Comparison of ENCODE assay signal across 8 mouse cellular contexts in the genomic region with DNA sequence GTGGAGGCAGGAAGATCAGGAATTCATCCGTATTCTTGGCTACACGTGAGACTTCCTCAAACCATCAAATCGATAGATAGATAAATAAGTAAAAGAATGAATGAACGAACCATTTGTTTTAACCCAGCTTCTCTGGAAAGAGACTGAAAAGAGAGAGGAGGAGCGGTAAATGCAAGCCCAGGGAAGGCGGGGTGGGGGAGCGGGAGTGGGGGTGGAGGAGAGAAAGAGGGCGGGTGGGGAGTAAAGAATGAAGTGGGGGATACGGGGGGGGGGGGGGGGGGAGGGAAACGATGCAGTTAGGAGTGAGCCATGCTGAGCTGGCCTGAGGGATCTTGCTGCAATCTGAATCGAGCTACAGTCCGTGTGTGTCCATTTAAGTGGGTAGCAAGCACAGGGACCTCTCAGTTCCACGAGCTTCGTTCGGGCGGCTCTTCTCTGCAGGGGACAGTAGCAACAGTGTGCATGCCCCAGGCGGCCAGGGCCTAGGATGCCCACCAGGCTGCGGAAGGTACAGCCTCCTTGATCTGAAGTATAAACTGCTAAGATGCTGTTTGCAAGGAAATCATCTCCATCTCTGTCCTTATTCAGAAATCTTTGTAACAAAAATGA. TPM values are rescaled to one million over a fixed set of nuclear protein-coding genes. Genes with fewer than 3 reads are reported as not detected.
A peak's percentile ranks its signal among the peaks of the same experiment; 100 is the strongest.
DNase-seq lines count a peak whose midpoint lies in the region; ATAC-seq lines count a peak whose summit lies in the region.

No protein-coding gene starts in this region.

- DNase-seq in kidney, postnatal 10 days, result peak; percentile 22
- DNase-seq in kidney, postnatal 25 days, result no peak
- DNase-seq in frontal cortex, postnatal 25 days (ENCODE audit: low spot score in 2 of 2), result no peak
- DNase-seq in kidney, adult 18-20 months, result no peak
- DNase-seq in left cerebral cortex, adult 18-20 months (ENCODE audit: low spot score in 2 of 2), result no peak

- no peaks in the 10 kb centered on the region for H3K27me3 ChIP-seq in embryonic facial prominence, embryonic 12.5 days
- H3K27me3 ChIP-seq in intestine, embryonic 15.5 days (replicated peaks), result no peaks in the 10 kb centered on the region
- no peaks in the 10 kb centered on the region for H3K27me3 ChIP-seq in neural tube, embryonic 13.5 days

- H3K9me3 ChIP-seq in embryonic facial prominence, embryonic 12.5 days, result no peaks in the 10 kb centered on the region
- no peaks in the 10 kb centered on the region for H3K9me3 ChIP-seq in intestine, embryonic 15.5 days
- no peaks in the 10 kb centered on the region for H3K9me3 ChIP-seq in neural tube, embryonic 13.5 days

- 2% methylated on average over 15 of the region's 18 CpGs for WGBS in embryonic facial prominence, embryonic 12.5 days
- 6% methylated on average over 15 of the region's 18 CpGs for WGBS in intestine, embryonic 15.5 days
- WGBS in neural tube, embryonic 13.5 days, result 2% methylated on average over 18 of the region's 18 CpGs

- no peak overlapping the region for H3K27ac ChIP-seq in embryonic facial prominence, embryonic 12.5 days
- no peak overlapping the region for H3K27ac ChIP-seq in intestine, embryonic 15.5 days
- no peak overlapping the region for H3K27ac ChIP-seq in neural tube, embryonic 13.5 days (replicated peaks)

- H3K9ac ChIP-seq in embryonic facial prominence, embryonic 12.5 days, result peak overlapping the region; percentile 33; the same call in 1 of the 2 replicates
- H3K9ac ChIP-seq in intestine, embryonic 15.5 days, result no peak overlapping the region
- peak overlapping the region; percentile 60 for H3K9ac ChIP-seq in neural tube, embryonic 13.5 days

- peaks cover 23% of the 10 kb centered on the region for H3K4me1 ChIP-seq in embryonic facial prominence, embryonic 12.5 days
- no peaks in the 10 kb centered on the region for H3K4me1 ChIP-seq in intestine, embryonic 15.5 days (replicated peaks)
- peaks cover 26% of the 10 kb centered on the region for H3K4me1 ChIP-seq in neural tube, embryonic 13.5 days (replicated peaks)

- no peaks in the 10 kb centered on the region for H3K36me3 ChIP-seq in embryonic facial prominence, embryonic 12.5 days
- H3K36me3 ChIP-seq in intestine, embryonic 15.5 days, result no peaks in the 10 kb centered on the region
- H3K36me3 ChIP-seq in neural tube, embryonic 13.5 days, result no peaks in the 10 kb centered on the region

- peak overlapping the region; percentile 51 for H3K4me2 ChIP-seq in embryonic facial prominence, embryonic 12.5 days (replicated peaks)
- H3K4me2 ChIP-seq in intestine, embryonic 15.5 days (replicated peaks), result peak overlapping the region; percentile 53
- peak overlapping the region; percentile 54 for H3K4me2 ChIP-seq in neural tube, embryonic 13.5 days

- H3K4me3 ChIP-seq in embryonic facial prominence, embryonic 12.5 days, result peak overlapping the region; percentile 25
- peak overlapping the region; percentile 17 for H3K4me3 ChIP-seq in intestine, embryonic 15.5 days (replicated peaks)
- peak overlapping the region; percentile 24 for H3K4me3 ChIP-seq in neural tube, embryonic 13.5 days

- ATAC-seq in embryonic facial prominence, embryonic 12.5 days (ENCODE audit: insufficient number of reproducible peaks, insufficient read depth, low FRiP score, low TSS enrichment), result no peak
- peak; percentile 34; the same call in 1 of the 2 replicates for ATAC-seq in intestine, embryonic 15.5 days
- ATAC-seq in neural tube, embryonic 13.5 days (ENCODE audit: low read depth), result no peak

RNA-seq across cellular contexts. Expression of a gene that starts 3.3 kb away (rescaled TPM):
- 0.47 and 0.67 TPM in 2 replicates for polyA plus RNA-seq in embryonic facial prominence, embryonic 12.5 days (2016; fragmentation: Nextera tagmentation; extraction: Ambion mirVana)
- 0.20 and 0.63 TPM in 2 replicates for polyA plus RNA-seq in intestine, embryonic 15.5 days (2015; fragmentation: Nextera tagmentation; extraction: Ambion mirVana)
- 0.40 and 1.0 TPM in 2 replicates for polyA plus RNA-seq in neural tube, embryonic 13.5 days (2015; fragmentation: Nextera tagmentation; extraction: Ambion mirVana)
- total RNA-seq in left cerebral cortex, adult 18-20 months (2021), result under 1 TPM; 0.42 to 0.44 TPM

RNA-seq across cellular contexts. Expression of a gene that starts 16.4 kb away (rescaled TPM):
- 14.9 and 15.4 TPM in 2 replicates for polyA plus RNA-seq in embryonic facial prominence, embryonic 12.5 days (2016; fragmentation: Nextera tagmentation; extraction: Ambion mirVana)
- polyA plus RNA-seq in intestine, embryonic 15.5 days (2015; fragmentation: Nextera tagmentation; extraction: Ambion mirVana), result 7.4 and 7.5 TPM in 2 replicates
- polyA plus RNA-seq in neural tube, embryonic 13.5 days (2015; fragmentation: Nextera tagmentation; extraction: Ambion mirVana), result 14.8 and 15.9 TPM in 2 replicates
- 10 to 100 TPM; 35.5 to 36.1 TPM for total RNA-seq in left cerebral cortex, adult 18-20 months (2021)
